In genomic region chr3:129331427-129331826, GRCm38 (mm10) we compare ENCODE assay signal across 13 mouse cellular contexts. TPM values are rescaled to one million over a fixed set of nuclear protein-coding genes. Genes with fewer than 3 reads are reported as not detected.
A peak's percentile ranks its signal among the peaks of the same experiment; 100 is the strongest.
DNase-seq lines count a peak whose midpoint lies in the region; ATAC-seq and TF ChIP-seq lines count a peak whose summit lies in the region.
"Had no signal": no experiment of that assay in that cellular context is flagged by ENCODE, and none has a peak within 500 bp of the region (broad histone marks: within the 10 kb centered on the region; RNA-seq: fewer than 3 reads in every experiment).

No protein-coding gene starts in this region.

- no peak for TF ChIP-seq CTCF in hindbrain, postnatal 0 days (IDR thresholded peaks at IDR 0.05; ENCODE audit: low read depth)

- no peak for DNase-seq in hindbrain, postnatal 0 days (ENCODE audit: low spot score)
- DNase-seq in hindbrain, embryonic 11.5 days (ENCODE audit: low spot score): no peak
- no peak for DNase-seq in neural tube, embryonic 10.5 days (ENCODE audit: extremely low spot score, low spot score)
- no peak for DNase-seq in adrenal gland, adult 18-20 months (ENCODE audit: low spot score in 2 of 2)
- no peak for DNase-seq in cerebellum, postnatal 10 days
- DNase-seq: right cerebral cortex, postnatal 25 days; thymus, adult 18-20 months had no signal

- H3K27me3 ChIP-seq in hindbrain, postnatal 0 days (ENCODE audit: insufficient read depth, low read length): no peaks in the 10 kb centered on the region
- H3K27me3 ChIP-seq in hindbrain, embryonic 11.5 days (ENCODE audit: control insufficient read depth, insufficient read depth, low read length): no peaks in the 10 kb centered on the region
- no peaks in the 10 kb centered on the region for H3K27me3 ChIP-seq in neural tube, embryonic 13.5 days
- no peaks in the 10 kb centered on the region for H3K27me3 ChIP-seq in liver, embryonic 12.5 days (replicated peaks)
- H3K27me3 ChIP-seq: forebrain, embryonic 15.5 days; hindbrain, embryonic 13.5 days; midbrain, embryonic 13.5 days had no signal

- H3K4me1 ChIP-seq in hindbrain, postnatal 0 days (ENCODE audit: insufficient read depth, low read length): no peaks in the 10 kb centered on the region
- no peaks in the 10 kb centered on the region for H3K4me1 ChIP-seq in hindbrain, embryonic 11.5 days (replicated peaks; ENCODE audit: control insufficient read depth, insufficient read depth, low read length)
- no peaks in the 10 kb centered on the region for H3K4me1 ChIP-seq in neural tube, embryonic 13.5 days (replicated peaks)
- no peaks in the 10 kb centered on the region for H3K4me1 ChIP-seq in liver, embryonic 12.5 days

- H3K27ac ChIP-seq in hindbrain, postnatal 0 days: no peak overlapping the region
- no peak overlapping the region for H3K27ac ChIP-seq in hindbrain, embryonic 11.5 days (ENCODE audit: low read depth, low read length)
- no peak overlapping the region for H3K27ac ChIP-seq in neural tube, embryonic 13.5 days (replicated peaks)
- H3K27ac ChIP-seq in liver, embryonic 12.5 days: no peak overlapping the region
- H3K27ac ChIP-seq: forebrain, embryonic 15.5 days; hindbrain, embryonic 13.5 days; midbrain, embryonic 13.5 days had no signal

- H3K4me2 ChIP-seq in hindbrain, postnatal 0 days (ENCODE audit: low read depth, low read length): 0 out of 2 replicates have a peak overlapping the region, but pooled peaks have one; percentile 52
- no peak overlapping the region for H3K4me2 ChIP-seq in hindbrain, embryonic 11.5 days (replicated peaks; ENCODE audit: low read depth, low read length)
- peak overlapping the region; percentile 17; the same call in 1 of the 2 replicates for H3K4me2 ChIP-seq in neural tube, embryonic 13.5 days
- H3K4me2 ChIP-seq in liver, embryonic 12.5 days: peak overlapping the region; percentile 43
- H3K4me2 ChIP-seq: forebrain, embryonic 15.5 days; midbrain, embryonic 13.5 days had no signal

- H3K9me3 ChIP-seq in hindbrain, postnatal 0 days (ENCODE audit: low read length): no peaks in the 10 kb centered on the region
- no peaks in the 10 kb centered on the region for H3K9me3 ChIP-seq in hindbrain, embryonic 11.5 days (ENCODE audit: control insufficient read depth, low read length)
- H3K9me3 ChIP-seq in neural tube, embryonic 13.5 days: no peaks in the 10 kb centered on the region
- no peaks in the 10 kb centered on the region for H3K9me3 ChIP-seq in liver, embryonic 12.5 days (replicated peaks)
- H3K9me3 ChIP-seq: forebrain, embryonic 15.5 days; hindbrain, embryonic 13.5 days; midbrain, embryonic 13.5 days had no signal

- WGBS in hindbrain, postnatal 0 days: 90% methylated on average over 6 of the region's 6 CpGs
- WGBS in hindbrain, embryonic 11.5 days: 93% methylated on average over 6 of the region's 6 CpGs
- 95% methylated on average over 6 of the region's 6 CpGs for WGBS in neural tube, embryonic 13.5 days
- WGBS in liver, embryonic 12.5 days (ENCODE audit: insufficient replicate concordance): 72% methylated on average over 6 of the region's 6 CpGs

- no peak overlapping the region for H3K4me3 ChIP-seq in hindbrain, postnatal 0 days (ENCODE audit: low read length)
- H3K4me3 ChIP-seq in hindbrain, embryonic 11.5 days (ENCODE audit: low read depth, low read length): no peak overlapping the region
- H3K4me3 ChIP-seq in neural tube, embryonic 13.5 days: no peak overlapping the region
- H3K4me3 ChIP-seq in liver, embryonic 12.5 days: peak overlapping the region; percentile 33; the same call in 1 of the 2 replicates
- H3K4me3 ChIP-seq: forebrain, embryonic 15.5 days; hindbrain, embryonic 13.5 days; midbrain, embryonic 13.5 days had no signal

- no peaks in the 10 kb centered on the region for H3K36me3 ChIP-seq in hindbrain, postnatal 0 days (ENCODE audit: insufficient read depth, low read length)
- no peaks in the 10 kb centered on the region for H3K36me3 ChIP-seq in hindbrain, embryonic 11.5 days (ENCODE audit: control insufficient read depth, insufficient read depth, low read length)
- H3K36me3 ChIP-seq in neural tube, embryonic 13.5 days: no peaks in the 10 kb centered on the region
- no peaks in the 10 kb centered on the region for H3K36me3 ChIP-seq in liver, embryonic 12.5 days
- H3K36me3 ChIP-seq: forebrain, embryonic 15.5 days; hindbrain, embryonic 13.5 days; midbrain, embryonic 13.5 days had no signal

- no peak overlapping the region for H3K9ac ChIP-seq in hindbrain, postnatal 0 days (replicated peaks; ENCODE audit: low read length)
- no peak overlapping the region for H3K9ac ChIP-seq in hindbrain, embryonic 11.5 days (ENCODE audit: low read depth, low read length)
- no peak overlapping the region for H3K9ac ChIP-seq in neural tube, embryonic 13.5 days
- H3K9ac ChIP-seq in liver, embryonic 12.5 days: no peak overlapping the region
- H3K9ac ChIP-seq: forebrain, embryonic 15.5 days; hindbrain, embryonic 13.5 days; midbrain, embryonic 13.5 days had no signal

- no peak for ATAC-seq in hindbrain, postnatal 0 days
- no peak for ATAC-seq in hindbrain, embryonic 11.5 days (ENCODE audit: low FRiP score)
- no peak for ATAC-seq in neural tube, embryonic 13.5 days (ENCODE audit: low read depth)
- peak; percentile 27; the same call in 1 of the 2 replicates for ATAC-seq in liver, embryonic 12.5 days
- ATAC-seq: forebrain, embryonic 15.5 days; midbrain, embryonic 13.5 days had no signal

RNA-seq across cellular contexts. Expression of gene Enpep, which starts 1.1 kb away (rescaled TPM):
- total RNA-seq in hindbrain, postnatal 0 days (2014; rRNA removed): 1.5 and 7.7 TPM in 2 replicates
- polyA plus RNA-seq in hindbrain, postnatal 0 days (2015; fragmentation: Nextera tagmentation; extraction: Ambion mirVana): 2.5 and 3.0 TPM in 2 replicates
- 0.39 and 0.49 TPM in 2 replicates for polyA plus RNA-seq in hindbrain, embryonic 11.5 days (2014; fragmentation: Nextera tagmentation; extraction: Ambion mirVana)
- 1.5 and 2.1 TPM in 2 replicates for polyA plus RNA-seq in neural tube, embryonic 13.5 days (2015; fragmentation: Nextera tagmentation; extraction: Ambion mirVana)
- polyA plus RNA-seq in liver, embryonic 12.5 days (2016; fragmentation: Nextera tagmentation; extraction: Ambion mirVana): 2.5 and 2.7 TPM in 2 replicates
- 10 to 100 TPM; 12.8 to 17.4 TPM for total RNA-seq in adrenal gland, adult 18-20 months (2021)
- total RNA-seq: neutrophil, adult 5-6 weeks had no signal
